Mouse (Mus musculus): Measurements from ENCODE around the gene Abca8a. TPM values are rescaled to one million over a fixed set of nuclear protein-coding genes. Genes with fewer than 3 reads are reported as not detected.

The Abca8a gene
- total RNA-seq (2012; rRNA removed), result 0.08 TPM in 1 of 2 replicates, not detected in the other
- 0.07 TPM in 1 of 2 replicates, not detected in the other for total RNA-seq (2014; rRNA removed)
- polyA plus RNA-seq (2012; ENCODE audit: insufficient read length, low read depth), result 0.05 TPM in 1 of 2 replicates, not detected in the other

DNA sequence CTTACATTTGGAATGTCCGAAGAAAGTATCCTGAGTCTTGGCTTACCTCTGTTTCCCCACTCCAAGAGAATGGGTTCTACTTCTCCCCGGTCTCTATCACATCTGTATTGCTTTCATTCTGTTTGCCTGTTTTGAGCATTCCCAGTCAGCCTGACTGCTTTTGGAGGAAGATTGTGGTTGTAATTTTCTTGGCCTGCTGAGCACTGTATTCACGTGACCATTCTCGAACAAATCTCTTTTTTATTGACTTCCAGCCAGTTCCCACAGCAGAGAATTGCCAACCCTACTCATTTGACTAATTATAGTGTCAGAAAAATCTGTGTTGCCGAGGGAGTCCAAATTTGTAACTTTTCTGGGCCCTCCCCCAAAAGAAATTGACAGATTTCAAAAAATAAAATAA is at the start of gene Abca8a:
Gene Abca8a, minus strand, starts transcription at position 121 of the 400 bp plus-strand sequence.
- no peaks in the 10 kb centered on the region for H3K27me3 ChIP-seq (replicated peaks)
- no peak for DNase-seq (ENCODE audit: extremely low read depth)
- dilution Hi-C loops (cut with MboI; ENCODE audit: extremely low pct_ligation_motif_present, extremely low pct_unique_long_range_greater_than_20kb, low sequenced_read_pairs), result no loop called here
- in situ Hi-C loops (cut with MboI; ENCODE audit: low pct_ligation_motif_present, low pct_unique_long_range_greater_than_20kb, low sequenced_read_pairs), result no loop called here
- H3K9me3 ChIP-seq (replicated peaks; ENCODE audit: low read length), result no peaks in the 10 kb centered on the region
- no peaks in the 10 kb centered on the region for H3K79me2 ChIP-seq (replicated peaks; ENCODE audit: control insufficient read depth, extremely low read depth, insufficient read depth, poor library complexity, severe bottlenecking)
- peak within 1 kb of the TSS; percentile 91 for H3K4me2 ChIP-seq (ENCODE audit: insufficient read depth, low read depth, poor library complexity, severe bottlenecking)
- no peak within 1 kb of the TSS for H3K27ac ChIP-seq (ENCODE audit: insufficient read depth, low read depth)
- no peak within 1 kb of the TSS for H3K4me3 ChIP-seq (replicated peaks in 1 of 3; ENCODE audit: low read depth in 2 of 3, low read length in 2 of 3, poor library complexity in 1 of 3)
- no peak for TF ChIP-seq SIN3A (IDR thresholded peaks at IDR 0.05; ENCODE audit: low read length)
- TF ChIP-seq USF2 (conservative IDR thresholded peaks at IDR 0.05; ENCODE audit: low read depth, low read length), result no peak
- TF ChIP-seq UBTF (IDR thresholded peaks at IDR 0.05; ENCODE audit: low read depth, low read length), result no peak
- no peak for TF ChIP-seq RAD21 (IDR thresholded peaks at IDR 0.05; ENCODE audit: low read depth, low read length)
- TF ChIP-seq RCOR1 (conservative IDR thresholded peaks at IDR 0.05; ENCODE audit: low read depth, low read length), result no peak
- TF ChIP-seq POLR2AphosphoS2 (IDR thresholded peaks at IDR 0.05; ENCODE audit: low read depth, low read length), result no peak
- no peak for TF ChIP-seq PAX5 (IDR thresholded peaks at IDR 0.05; ENCODE audit: low read length)
- TF ChIP-seq NRF1 (IDR thresholded peaks at IDR 0.05; ENCODE audit: low read depth, low read length), result no peak
- TF ChIP-seq ZNF384 (IDR thresholded peaks at IDR 0.05; ENCODE audit: low read depth, low read length), result no peak
- no peak for TF ChIP-seq USF1 (IDR thresholded peaks at IDR 0.05; ENCODE audit: low read depth, low read length)
- no peak for TF ChIP-seq MAZ (IDR thresholded peaks at IDR 0.05; ENCODE audit: low read depth, low read length)
- no peak for TF ChIP-seq ZKSCAN1 (IDR thresholded peaks at IDR 0.05; ENCODE audit: borderline replicate concordance, low read depth, low read length)
- H3K36me3 ChIP-seq (replicated peaks in 1 of 2; ENCODE audit: control insufficient read depth in 1 of 2, insufficient read depth in 1 of 2, low read length in 1 of 2), result no peaks in the 10 kb centered on the region
- H3K4me1 ChIP-seq (ENCODE audit: control insufficient read depth in 1 of 2, insufficient read depth in 2 of 2), result no peaks in the 10 kb centered on the region
- H3K9ac ChIP-seq (ENCODE audit: insufficient read depth, low read depth), result no peak within 1 kb of the TSS

DNA sequence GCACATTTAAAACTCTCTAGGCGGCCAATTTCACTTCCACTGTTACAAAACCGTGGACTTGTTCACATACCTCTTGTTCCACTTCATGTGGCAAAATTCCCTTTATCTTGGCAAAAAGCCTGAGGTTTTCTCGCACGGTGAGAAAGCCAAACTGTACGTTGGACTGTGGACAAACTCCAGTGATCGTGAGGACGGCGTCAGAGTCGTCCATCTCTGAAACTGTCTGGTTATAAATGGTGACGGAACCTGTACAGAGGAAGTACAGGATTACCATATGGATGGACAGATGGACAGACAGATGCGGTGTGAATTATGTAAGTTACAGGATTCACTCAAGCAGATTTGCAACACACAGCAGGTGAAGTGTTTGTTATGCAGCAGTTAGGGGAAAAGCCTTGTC is 49.6 kb upstream of the Abca8a start:
- dilution Hi-C loops (cut with MboI; ENCODE audit: extremely low pct_ligation_motif_present, extremely low pct_unique_long_range_greater_than_20kb, low sequenced_read_pairs) (no loop called here), in situ Hi-C loops (cut with MboI; ENCODE audit: low pct_ligation_motif_present, low pct_unique_long_range_greater_than_20kb, low sequenced_read_pairs) (no loop called here)
- Histone ChIP-seq H3K27me3 (replicated peaks) (no peaks in the 10 kb centered on the region), H3K4me1 (ENCODE audit: control insufficient read depth in 1 of 2, insufficient read depth in 2 of 2) (peaks cover 4 to 15% of the 10 kb centered on the region in 2 experiments; a peak in 3 of 4 replicates), H3K9ac (ENCODE audit: insufficient read depth, low read depth) (no peak overlapping the region), H3K27ac (ENCODE audit: insufficient read depth, low read depth) (no peak overlapping the region), H3K36me3 (replicated peaks in 1 of 2; ENCODE audit: control insufficient read depth in 1 of 2, insufficient read depth in 1 of 2, low read length in 1 of 2) (no peaks in the 10 kb centered on the region), H3K4me3 (replicated peaks in 1 of 3; ENCODE audit: low read depth in 2 of 3, low read length in 2 of 3, poor library complexity in 1 of 3) (no peak overlapping the region), H3K4me2 (ENCODE audit: insufficient read depth, low read depth, poor library complexity, severe bottlenecking) (peak overlapping the region; percentile 2), H3K9me3 (replicated peaks; ENCODE audit: low read length) (no peaks in the 10 kb centered on the region), H3K79me2 (replicated peaks; ENCODE audit: control insufficient read depth, extremely low read depth, insufficient read depth, poor library complexity, severe bottlenecking) (no peaks in the 10 kb centered on the region)
- TF ChIP-seq HCFC1 (IDR thresholded peaks at IDR 0.05; ENCODE audit: low read depth, low read length), result no peak
- TF ChIP-seq MYC (IDR thresholded peaks at IDR 0.05; ENCODE audit: low read depth, low read length), result 0 out of 2 replicates have a peak, but pooled peaks have one; percentile 21
- TF ChIP-seq ZMIZ1 (IDR thresholded peaks at IDR 0.05; ENCODE audit: low read depth, low read length), result no peak
- no peak for TF ChIP-seq MAZ (IDR thresholded peaks at IDR 0.05; ENCODE audit: low read depth, low read length)
- no peak for TF ChIP-seq SMC3 (IDR thresholded peaks at IDR 0.05; ENCODE audit: low read depth, low read length)
- TF ChIP-seq MXI1 (IDR thresholded peaks at IDR 0.05; ENCODE audit: low read depth, low read length), result no peak
- TF ChIP-seq ZNF384 (IDR thresholded peaks at IDR 0.05; ENCODE audit: low read depth, low read length), result no peak
- no peak for TF ChIP-seq PAX5 (IDR thresholded peaks at IDR 0.05; ENCODE audit: low read length)
- no peak for TF ChIP-seq USF2 (conservative IDR thresholded peaks at IDR 0.05; ENCODE audit: low read depth, low read length)
- no peak for TF ChIP-seq USF1 (IDR thresholded peaks at IDR 0.05; ENCODE audit: low read depth, low read length)
- TF ChIP-seq RCOR1 (conservative IDR thresholded peaks at IDR 0.05; ENCODE audit: low read depth, low read length), result no peak
- TF ChIP-seq EP300 (IDR thresholded peaks at IDR 0.05; ENCODE audit: low read length), result peak; percentile 18; the same call in 1 of the 2 replicates
- no peak for TF ChIP-seq POLR2A (IDR thresholded peaks at IDR 0.05; ENCODE audit: low read depth, low read length)
- no peak for TF ChIP-seq MAFK (IDR thresholded peaks at IDR 0.05; ENCODE audit: insufficient replicate concordance, low read length)
- no peak for TF ChIP-seq RAD21 (IDR thresholded peaks at IDR 0.05; ENCODE audit: low read depth, low read length)
- no peak for TF ChIP-seq TCF12 (IDR thresholded peaks at IDR 0.05; ENCODE audit: low read depth, low read length)
- no peak for DNase-seq (ENCODE audit: extremely low read depth)
